Mouse (Mus musculus) liver, embryonic 14.5 days (tissue): Measurements from ENCODE around the gene Lrmda. TPM values are rescaled to one million over a fixed set of nuclear protein-coding genes. Genes with fewer than 3 reads are reported as not detected.

Experiments
- ATAC-seq: fragments of 200-750 bp; cut with Nextera tagmentation; 2 replicates; pipeline ENCODE4 v1.8.0; 2017; ENCODE audit warnings: moderate number of reproducible peaks, mild to moderate bottlenecking, moderate library complexity; ENCODE audit not compliant: insufficient read depth
- DNase-seq, 3 experiments: peaks; one replicate each; pipeline ENCODE4 v3.0.0-alpha.2; 2012 to 2013; ENCODE audit warnings: low read depth in 3 of 3, low spot score in 3 of 3
- H3K27ac ChIP-seq: fragments of 300-500 bp; sonication (generic); 2 replicates; pipeline ENCODE4 v1.5.1; 2014; ENCODE audit warnings: moderate library complexity, mild to moderate bottlenecking, control low read depth, inconsistent platforms
- H3K27me3 ChIP-seq: fragments of 300-500 bp; sonication (generic); 2 replicates; pipeline ENCODE4 v1.6.1; 2014; ENCODE audit warnings: mild to moderate bottlenecking, low read length, moderate library complexity; ENCODE audit not compliant: control insufficient read depth, insufficient read depth
- H3K36me3 ChIP-seq: fragments of 300-500 bp; sonication (generic); replicated peaks from 2 replicates; pipeline ENCODE4 v1.6.1; 2014; ENCODE audit warnings: low read depth; ENCODE audit not compliant: control insufficient read depth, insufficient read depth
- H3K4me1 ChIP-seq, 2 experiments: fragments of 200-500 bp in 1 of 2; fragments of 300-500 bp in 1 of 2; sonication (generic) in 1 of 2; replicated peaks; 2 replicates each; pipeline ENCODE4 v1.6.1; 2012 to 2014; ENCODE audit warnings: antibody characterized with exemption in 1 of 2, inconsistent platforms in 1 of 2, low read length in 1 of 2; ENCODE audit not compliant: control insufficient read depth in 2 of 2, insufficient read depth in 2 of 2
- H3K4me2 ChIP-seq: fragments of 300-500 bp; sonication (generic); 2 replicates; pipeline ENCODE4 v1.6.1; 2014; ENCODE audit warnings: low read depth, mild to moderate bottlenecking, control low read depth, moderate library complexity
- H3K4me3 ChIP-seq, 2 experiments: fragments of 200-500 bp in 1 of 2; fragments of 300-500 bp in 1 of 2; sonication (generic) in 1 of 2; 2 replicates each; pipeline ENCODE4 v1.5.1; 2012 to 2014; ENCODE audit warnings: low read depth in 2 of 2, low read length in 2 of 2, mild to moderate bottlenecking in 2 of 2, control low read depth in 1 of 2, inconsistent platforms in 1 of 2, moderate library complexity in 1 of 2; ENCODE audit not compliant: insufficient read depth in 1 of 2
- H3K9ac ChIP-seq: fragments of 300-500 bp; sonication (generic); replicated peaks from 2 replicates; pipeline ENCODE4 v1.6.1; 2014; ENCODE audit warnings: mild to moderate bottlenecking, control low read depth, moderate library complexity
- H3K9me3 ChIP-seq: fragments of 300-500 bp; sonication (generic); 2 replicates; pipeline ENCODE4 v1.6.1; 2016; ENCODE audit warnings: low read length, mixed read lengths; ENCODE audit not compliant: control insufficient read depth
- CTCF ChIP-seq: IDR thresholded peaks from 2 replicates; pipeline ENCODE4 v1.5.1; 2016; ENCODE audit warnings: antibody characterized with exemption, low read depth, control low read depth
- EP300 ChIP-seq: IDR thresholded peaks from 2 replicates; pipeline ENCODE4 v1.6.1; 2016; ENCODE audit warnings: antibody characterized with exemption, low read depth
- WGBS: fragments of 180-500 bp; shearing (Covaris S2); extraction: QIAGEN DNeasy Blood & Tissue Kit; methylation state at CpG from one replicate; pipeline ENCODE4 v1.1.7; 2014; ENCODE audit not compliant: insufficient replicate concordance; 5-methylcytosine and 5-hydroxymethylcytosine counted together
- polyA plus RNA-seq, 2 experiments: library from polyadenylated mRNA; depleted of rRNA in 1 of 2; stranded (reverse) in 1 of 2; unstranded in 1 of 2; fragments of >200 nt; fragmentation: Nextera tagmentation in 1 of 2; extraction: Ambion mirVana in 1 of 2; gene quantifications; 2 replicates each; pipeline versions ENCODE4 v1.2.1 to v1.2.3; 2012 to 2014

Gene Lrmda
- polyA plus RNA-seq, 2 experiments: 0.18 to 0.22 TPM

- DNase-seq: no peak
- H3K27me3 ChIP-seq: no peaks in the 10 kb centered on the region
- no peaks in the 10 kb centered on the region for H3K4me1 ChIP-seq
- no peaks in the 10 kb centered on the region for H3K36me3 ChIP-seq
- ATAC-seq: no peak
- WGBS: 62% methylated on average over 2 of the region's 2 CpGs
- no peaks in the 10 kb centered on the region for H3K9me3 ChIP-seq
- H3K4me3 ChIP-seq: no peak overlapping the region
- H3K4me2 ChIP-seq: no peak overlapping the region
- H3K9ac ChIP-seq: no peak overlapping the region
- no peak for TF ChIP-seq CTCF
- H3K27ac ChIP-seq: no peak overlapping the region
Measured at GRCm38 (mm10) chr14:22849108-22849507, 829.6 kb downstream of the Lrmda start.

- Histone ChIP-seq H3K4me1 (no peaks in the 10 kb centered on the region), H3K4me2 (no peak overlapping the region), H3K27ac (no peak overlapping the region), H3K4me3 (no peak overlapping the region), H3K9me3 (no peaks in the 10 kb centered on the region), H3K36me3 (no peaks in the 10 kb centered on the region), H3K27me3 (no peaks in the 10 kb centered on the region), H3K9ac (no peak overlapping the region)
- ATAC-seq (no peak), DNase-seq (no peak)
- TF ChIP-seq EP300 (no peak), CTCF (no peak)
- 64% methylated on average over 4 of the region's 4 CpGs for WGBS
Measured at GRCm38 (mm10) chr14:22860631-22861030, 841.1 kb downstream of the Lrmda start.

GRCm38 (mm10) chr14:22864132-22864531, 844.6 kb downstream of the Lrmda start:
- DNase-seq (no peak), ATAC-seq (no peak)
- TF ChIP-seq EP300 (no peak), CTCF (no peak)
- Histone ChIP-seq H3K9me3 (no peaks in the 10 kb centered on the region), H3K27ac (no peak overlapping the region), H3K4me1 (no peaks in the 10 kb centered on the region), H3K27me3 (no peaks in the 10 kb centered on the region), H3K36me3 (no peaks in the 10 kb centered on the region), H3K9ac (no peak overlapping the region), H3K4me3 (no peak overlapping the region), H3K4me2 (no peak overlapping the region)
- 59% methylated on average over 7 of the region's 7 CpGs for WGBS

- no peak for TF ChIP-seq CTCF
- no peak for TF ChIP-seq EP300
- WGBS: 18% methylated on average over 3 of the region's 3 CpGs
- no peaks in the 10 kb centered on the region for H3K27me3 ChIP-seq
- H3K9ac ChIP-seq: no peak overlapping the region
- no peak for DNase-seq
- H3K4me2 ChIP-seq: no peak overlapping the region
- no peak overlapping the region for H3K4me3 ChIP-seq
- ATAC-seq: no peak
- H3K36me3 ChIP-seq: no peaks in the 10 kb centered on the region
- H3K4me1 ChIP-seq: no peaks in the 10 kb centered on the region
- H3K9me3 ChIP-seq: no peaks in the 10 kb centered on the region
- H3K27ac ChIP-seq: no peak overlapping the region
Measured at GRCm38 (mm10) chr14:22874584-22874983, 855.1 kb downstream of the Lrmda start.

- DNase-seq (no peak), ATAC-seq (no peak)
- 20% methylated on average over 3 of the region's 3 CpGs for WGBS
- Histone ChIP-seq H3K27me3 (no peaks in the 10 kb centered on the region), H3K4me3 (no peak overlapping the region), H3K9ac (no peak overlapping the region), H3K36me3 (no peaks in the 10 kb centered on the region), H3K27ac (no peak overlapping the region), H3K9me3 (no peaks in the 10 kb centered on the region), H3K4me2 (no peak overlapping the region), H3K4me1 (no peaks in the 10 kb centered on the region)
- TF ChIP-seq CTCF: no peak
- no peak for TF ChIP-seq EP300
Measured at GRCm38 (mm10) chr14:22887182-22887581, 867.7 kb downstream of the Lrmda start.
